Mouse (Mus musculus) thymus, postnatal 14 days (tissue): ENCODE measurements around the gene Gm11562.

ENCODE experiments used
- DNase-seq: peaks from one replicate; pipeline ENCODE4 v3.0.0; 2021

The Gm11562 gene

GRCm38 (mm10) chr11:99583245-99583704 is 37.0 kb downstream of the Gm11562 start, which contains the start of gene Krtap1-4:
Krtap1-4 (minus strand) TSS chr11:99583654.
- no peak for DNase-seq

DNA sequence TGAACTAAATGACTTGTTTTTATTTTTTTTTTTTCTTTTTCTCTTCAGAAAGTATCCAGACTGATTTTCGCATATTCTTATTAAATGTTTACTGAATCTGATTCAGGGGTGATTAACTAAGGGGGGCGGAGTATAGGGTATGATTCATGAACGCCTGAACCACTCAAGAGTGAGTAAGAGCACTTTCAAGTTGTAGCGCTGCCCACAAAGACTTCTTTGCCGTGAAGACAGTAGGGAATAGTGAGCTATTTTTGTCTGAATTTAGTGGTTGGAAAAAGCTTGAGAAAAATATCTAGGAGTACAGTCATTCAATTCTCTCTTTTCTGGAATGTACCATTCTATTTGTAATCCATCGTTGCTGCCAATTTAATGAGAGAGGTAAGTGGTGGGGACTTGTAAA is 38.7 kb downstream of the Gm11562 start:
- DNase-seq = no peak

DNA sequence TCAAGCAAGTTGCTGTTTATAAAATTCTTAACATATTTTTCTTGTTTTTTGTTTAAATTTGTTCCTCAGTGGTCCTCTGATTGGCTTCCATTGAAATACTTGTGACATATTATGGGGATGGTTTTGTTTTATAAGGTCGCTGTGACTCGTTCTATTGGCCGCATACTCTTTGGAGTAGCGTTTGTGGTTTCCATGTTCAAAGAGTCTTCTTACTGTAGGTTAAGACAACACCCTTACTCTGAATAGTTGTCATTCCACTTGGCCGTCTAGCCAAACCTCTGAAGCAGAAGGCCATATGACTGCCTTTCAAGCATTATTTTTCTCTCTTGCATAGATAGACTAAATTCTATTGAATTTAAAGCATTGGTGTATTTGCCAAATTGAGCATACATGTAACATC is 39.2 kb downstream of the Gm11562 start:
- no peak for DNase-seq

DNA sequence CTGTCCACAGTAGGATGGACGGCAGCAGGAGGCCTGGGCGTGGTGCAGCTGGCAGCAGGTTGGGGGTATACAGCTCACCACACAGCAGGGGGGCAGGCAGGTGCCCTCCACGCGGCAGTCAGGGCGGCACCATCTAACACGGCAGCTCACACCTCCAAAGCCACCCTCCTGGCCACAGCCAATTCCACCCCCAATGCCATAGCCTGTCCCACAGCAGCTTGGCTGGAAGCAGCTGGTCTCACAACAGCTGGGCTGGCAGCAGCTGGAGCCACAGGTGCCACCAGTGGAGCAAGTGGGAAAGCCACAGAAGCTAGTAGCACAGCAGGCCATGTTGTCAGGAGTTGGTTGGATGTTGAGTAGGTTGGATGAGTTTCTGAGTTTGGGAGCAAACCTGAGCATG is 39.6 kb downstream of the Gm11562 start, which contains the start of gene Krtap1-5:
Gene Krtap1-5, minus strand, starts transcription at position 381 of the 400 bp plus-strand sequence.
- DNase-seq = no peak

DNA sequence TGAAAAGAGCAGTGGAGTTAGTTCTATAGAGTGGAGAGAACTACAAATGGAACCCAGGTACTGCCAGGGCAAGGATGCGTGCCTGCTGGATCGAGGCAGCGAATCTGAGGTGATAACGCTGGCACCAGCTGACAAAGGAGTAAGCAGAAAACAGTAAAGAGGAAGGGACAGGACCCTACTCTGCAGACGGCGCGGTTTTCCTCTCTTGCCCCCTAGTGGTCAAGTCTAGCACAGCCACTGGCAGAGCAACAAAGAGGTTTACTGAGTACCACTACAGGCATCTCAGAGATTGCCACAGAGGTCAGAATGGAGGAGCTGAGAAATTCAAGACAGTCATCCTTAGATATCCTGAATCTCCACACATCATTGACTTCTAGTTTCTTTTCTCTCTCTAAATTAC is 46.1 kb downstream of the Gm11562 start:
- DNase-seq = peak; percentile 58

DNA sequence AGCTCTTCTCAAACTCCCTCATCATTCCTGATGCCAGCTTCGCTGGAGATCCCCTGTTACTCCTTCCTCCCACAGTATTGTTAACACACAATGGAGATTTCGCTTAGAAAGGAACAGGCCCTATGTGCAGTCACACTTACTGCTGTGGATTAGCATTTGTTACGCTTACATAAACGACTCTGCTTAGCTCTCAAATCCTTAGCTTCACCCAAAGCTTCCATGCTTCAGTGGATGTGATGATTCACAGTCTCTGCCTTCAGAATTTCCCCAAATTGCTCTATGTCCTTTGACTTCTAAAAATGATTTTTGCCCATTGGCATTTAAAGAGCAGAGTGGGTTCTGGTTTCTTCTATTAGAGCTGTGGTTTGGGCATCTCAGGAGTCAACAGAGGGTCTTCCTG is 47.1 kb downstream of the Gm11562 start:
- no peak for DNase-seq
